Mouse (Mus musculus): ENCODE data around the gene Rbm8a.
A peak's percentile ranks its signal among the peaks of the same experiment; 100 is the strongest.

GRCm38 (mm10) chr3:96679159-96679674 lies 49.5 kb downstream of the Rbm8a start:
- TF ChIP-seq EP300 (optimal IDR thresholded peaks at IDR 0.05) (peak; percentile 95), CTCF (IDR thresholded peaks at IDR 0.05; ENCODE audit: low read depth) (no peak)
